Mouse (Mus musculus): ENCODE measurements around the gene Il17a. TPM values are rescaled to one million over a fixed set of nuclear protein-coding genes. Genes with fewer than 3 reads are reported as not detected.

The Il17a gene
- total RNA-seq, 2 experiments from 2014 or later: not detected

Small RNAs within 50 kb of the gene (microRNA-seq; reads per million reads assigned to microRNA genes)
- 30.2 to 38.6 reads per million in 2 experiments for gene Mir133b (ENCODE audit: borderline replicate concordance in 2 of 2)

Other genes starting within 250 kb of the Il17a start
- gene Pkhd1, start 112.8 kb upstream of the Il17a start, total RNA-seq (2021): under 1 TPM; 0.10 to 0.13 TPM
- not detected for gene Il17f, start 59.7 kb downstream of the Il17a start, total RNA-seq (2021)
- gene Mcm3, start 89.4 kb downstream of the Il17a start, total RNA-seq (2021): 1 to 10 TPM; 2.3 to 3.0 TPM
- 1 to 10 TPM; 1.2 to 1.3 TPM for gene Paqr8, start 159.7 kb downstream of the Il17a start, total RNA-seq (2021)
- gene Efhc1, start 220.7 kb downstream of the Il17a start, total RNA-seq (2021): under 1 TPM; 0.41 to 0.51 TPM